Mouse (Mus musculus): ENCODE measurements around the gene Nop10.

- TF ChIP-seq CTCF (IDR thresholded peaks at IDR 0.05; ENCODE audit: low read depth) (no peak), EP300 (IDR thresholded peaks at IDR 0.05; ENCODE audit: low read depth) (no peak)
Measured at GRCm38 (mm10) chr2:112238006-112238405, 23.7 kb upstream of the Nop10 start.
